Mouse (Mus musculus) stomach, postnatal 0 days (tissue): Measurements from ENCODE around the gene Fbxl4. TPM values are rescaled to one million over a fixed set of nuclear protein-coding genes. Genes with fewer than 3 reads are reported as not detected.

Experiments
- ATAC-seq: fragments of 200-750 bp; cut with Nextera tagmentation; 2 replicates; pipeline ENCODE4 v1.8.0; 2017; ENCODE audit not compliant: low FRiP score, low TSS enrichment
- DNase-seq: peaks from one replicate; pipeline ENCODE4 v3.0.0-alpha.2; 2016; ENCODE audit warnings: low spot score
- H3K27ac ChIP-seq: fragments of 300-500 bp; sonication (generic); replicated peaks from 2 replicates; pipeline ENCODE4 v1.5.1; 2014; ENCODE audit warnings: mild to moderate bottlenecking, control low read depth
- H3K27me3 ChIP-seq: fragments of 300-500 bp; sonication (generic); 2 replicates; pipeline ENCODE4 v1.6.1; 2014; ENCODE audit warnings: low read length; ENCODE audit not compliant: control insufficient read depth, insufficient read depth
- H3K36me3 ChIP-seq: fragments of 300-500 bp; sonication (generic); 2 replicates; pipeline ENCODE4 v1.6.1; 2014; ENCODE audit warnings: low read length, mixed read lengths; ENCODE audit not compliant: control insufficient read depth, insufficient read depth
- H3K4me1 ChIP-seq: fragments of 300-500 bp; sonication (generic); replicated peaks from 2 replicates; pipeline ENCODE4 v1.6.1; 2014; ENCODE audit warnings: antibody characterized with exemption; ENCODE audit not compliant: control insufficient read depth, insufficient read depth
- H3K4me2 ChIP-seq: fragments of 300-500 bp; sonication (generic); replicated peaks from 2 replicates; pipeline ENCODE4 v1.6.1; 2014; ENCODE audit warnings: low read depth, mild to moderate bottlenecking, control low read depth, moderate library complexity
- H3K4me3 ChIP-seq: fragments of 300-500 bp; sonication (generic); 2 replicates; pipeline ENCODE4 v1.5.1; 2014; ENCODE audit warnings: low read depth, low read length, control low read depth
- H3K9ac ChIP-seq: fragments of 300-500 bp; sonication (generic); 2 replicates; pipeline ENCODE4 v1.6.1; 2014; ENCODE audit warnings: mild to moderate bottlenecking, low read length, control low read depth, mixed read lengths
- H3K9me3 ChIP-seq: fragments of 300-500 bp; sonication (generic); 2 replicates; pipeline ENCODE4 v1.6.1; 2016; ENCODE audit warnings: low read length; ENCODE audit not compliant: control insufficient read depth
- CTCF ChIP-seq: IDR thresholded peaks from 2 replicates; pipeline ENCODE4 v1.5.1; 2016; ENCODE audit warnings: antibody characterized with exemption, low read depth, mild to moderate bottlenecking, moderate library complexity
- EP300 ChIP-seq: optimal IDR thresholded peaks from 2 replicates; pipeline ENCODE3; 2016; ENCODE audit warnings: antibody characterized with exemption
- WGBS: fragments of 180-500 bp; shearing (Covaris S2); extraction: QIAGEN DNeasy Blood & Tissue Kit; methylation state at CpG from one replicate; pipeline ENCODE4 v1.1.7; 2014; 5-methylcytosine and 5-hydroxymethylcytosine counted together
- polyA plus RNA-seq: library from polyadenylated mRNA; unstranded; fragments of >200 nt; fragmentation: Nextera tagmentation; extraction: Ambion mirVana; gene quantifications from 2 replicates; pipeline ENCODE4 v1.2.1, GENCODE M21; 2015

The Fbxl4 gene
- polyA plus RNA-seq, 1 experiment from 2014 or later, result 11.5 TPM

DNA sequence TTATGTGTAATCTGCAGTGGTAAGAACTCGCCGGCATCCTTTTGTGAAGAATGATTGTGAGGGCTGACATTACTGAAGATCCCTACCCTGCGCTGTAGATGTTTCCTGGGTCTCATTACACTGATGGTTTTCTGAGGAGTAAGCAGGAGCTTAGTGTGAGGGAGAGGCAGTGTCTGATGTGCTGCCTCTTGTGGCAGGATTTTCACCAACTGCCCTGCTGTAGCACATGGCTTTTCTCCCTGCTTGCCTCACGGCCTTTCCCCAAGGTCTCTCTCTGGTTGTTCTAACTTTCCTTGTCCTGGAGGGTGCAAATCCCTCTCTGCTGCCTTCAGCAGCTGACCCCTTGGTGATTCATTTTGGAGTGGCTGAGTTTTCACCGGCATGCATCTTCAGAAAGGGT, 10.0 kb downstream of the Fbxl4 start:
- no peaks in the 10 kb centered on the region for H3K27me3 ChIP-seq
- no peaks in the 10 kb centered on the region for H3K9me3 ChIP-seq
- H3K4me3 ChIP-seq, result no peak overlapping the region
- DNase-seq (no peak), ATAC-seq (0 out of 2 replicates have a peak, but pooled peaks have one; percentile 35)
- no peak overlapping the region for H3K9ac ChIP-seq
- H3K4me2 ChIP-seq, result no peak overlapping the region
- H3K4me1 ChIP-seq, result no peaks in the 10 kb centered on the region
- 59% methylated on average over 5 of the region's 5 CpGs for WGBS
- H3K27ac ChIP-seq, result no peak overlapping the region
- TF ChIP-seq CTCF (peak; percentile 65), EP300 (no peak)
- H3K36me3 ChIP-seq, result no peaks in the 10 kb centered on the region

DNA sequence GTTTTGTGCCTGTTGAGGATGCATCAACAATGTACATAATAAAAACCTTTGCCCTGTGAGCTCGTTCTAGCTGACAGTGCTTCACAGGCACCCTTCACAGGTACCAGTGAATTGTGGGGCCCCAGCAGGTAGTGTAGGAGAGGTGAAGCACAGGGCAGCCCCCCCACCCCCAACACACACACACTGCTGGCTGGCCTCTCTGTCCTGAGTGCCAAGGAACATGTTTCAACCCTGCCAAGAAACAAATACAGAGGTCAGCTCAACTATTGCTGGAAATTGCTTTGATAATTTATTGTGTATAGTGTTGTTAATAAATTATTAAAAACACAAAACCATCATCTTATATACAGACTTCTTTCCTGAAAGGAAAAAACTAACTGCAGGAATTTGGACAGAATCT, 21.2 kb downstream of the Fbxl4 start:
- H3K27ac ChIP-seq, result no peak overlapping the region
- no peaks in the 10 kb centered on the region for H3K36me3 ChIP-seq
- 26% methylated on average over 1 of the region's 1 CpGs for whole genome bisulfite sequencing
- DNase-seq (no peak), ATAC-seq (no peak)
- no peak for TF ChIP-seq CTCF
- no peaks in the 10 kb centered on the region for H3K4me1 ChIP-seq
- no peak overlapping the region for H3K4me2 ChIP-seq
- no peak overlapping the region for H3K9ac ChIP-seq
- no peaks in the 10 kb centered on the region for H3K27me3 ChIP-seq
- no peak overlapping the region for H3K4me3 ChIP-seq
- no peaks in the 10 kb centered on the region for H3K9me3 ChIP-seq

DNA sequence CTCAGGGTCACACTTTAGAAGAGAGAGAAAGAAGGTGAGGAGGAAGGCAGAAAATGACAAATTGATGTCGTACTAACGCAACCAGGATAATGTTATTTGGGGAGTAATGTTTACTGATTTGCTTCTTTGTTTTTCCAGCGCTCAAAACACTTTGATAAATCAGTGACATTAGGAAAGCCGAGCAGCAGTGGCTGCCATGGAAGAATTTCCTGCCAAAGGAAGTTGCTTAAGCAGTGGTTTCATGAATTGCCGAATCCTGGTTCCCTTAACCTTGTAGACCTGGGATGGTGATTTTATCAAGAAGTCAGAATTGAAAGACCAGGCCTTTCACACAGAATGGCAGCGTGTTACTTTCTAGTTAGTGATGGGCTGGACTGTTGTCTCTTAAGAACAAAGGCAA, 23.3 kb downstream of the Fbxl4 start:
- H3K9me3 ChIP-seq, result no peaks in the 10 kb centered on the region
- H3K9ac ChIP-seq, result no peak overlapping the region
- no peaks in the 10 kb centered on the region for H3K27me3 ChIP-seq
- H3K36me3 ChIP-seq, result no peaks in the 10 kb centered on the region
- no peak overlapping the region for H3K27ac ChIP-seq
- no peak for ATAC-seq
- no peak for DNase-seq
- no peaks in the 10 kb centered on the region for H3K4me1 ChIP-seq
- TF ChIP-seq EP300 (no peak), CTCF (no peak)
- WGBS, result 64% methylated on average over 6 of the region's 6 CpGs
- H3K4me3 ChIP-seq, result no peak overlapping the region
- H3K4me2 ChIP-seq, result no peak overlapping the region

DNA sequence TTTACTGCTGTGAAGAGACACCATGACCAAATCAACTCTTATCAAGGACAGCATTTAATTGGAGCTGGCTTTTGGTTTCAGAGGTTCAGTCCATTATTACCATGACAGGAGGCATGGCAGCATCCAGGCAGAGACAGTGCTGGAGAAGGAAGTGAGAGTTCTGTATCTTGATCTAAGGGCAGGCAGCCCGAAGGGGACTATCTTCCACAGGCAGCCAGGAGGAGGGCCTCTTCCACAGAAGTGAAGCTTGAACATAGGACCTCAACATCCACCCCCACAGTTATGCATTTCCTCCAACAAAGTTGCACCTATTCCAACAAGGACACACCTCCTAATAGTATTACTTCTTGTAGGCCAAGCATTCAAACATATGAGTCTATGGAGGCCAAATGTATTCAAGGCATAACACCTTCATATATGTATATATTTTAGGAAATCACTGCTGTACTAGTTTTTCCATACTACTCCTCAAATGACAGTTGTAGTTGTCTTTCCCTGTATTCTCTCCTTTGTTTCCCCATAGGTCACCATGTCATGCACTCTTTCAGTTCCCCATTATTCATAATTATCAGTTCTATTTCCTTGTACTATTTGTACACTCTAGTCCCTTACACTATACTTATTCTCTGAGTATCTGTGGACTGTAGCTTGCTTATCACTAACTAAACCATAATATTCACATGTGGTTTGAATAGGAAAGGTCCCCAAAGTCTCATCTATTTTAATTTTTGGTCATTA, 26.4 kb downstream of the Fbxl4 start:
- H3K27ac ChIP-seq, result no peak overlapping the region
- WGBS, result 86% methylated on average over 1 of the region's 1 CpGs
- H3K4me3 ChIP-seq, result no peak overlapping the region
- ATAC-seq, result no peak
- no peaks in the 10 kb centered on the region for H3K9me3 ChIP-seq
- no peak overlapping the region for H3K4me2 ChIP-seq
- H3K27me3 ChIP-seq, result no peaks in the 10 kb centered on the region
- no peak for TF ChIP-seq EP300
- no peak for TF ChIP-seq CTCF
- no peaks in the 10 kb centered on the region for H3K36me3 ChIP-seq
- no peak overlapping the region for H3K9ac ChIP-seq
- no peaks in the 10 kb centered on the region for H3K4me1 ChIP-seq
- DNase-seq, result no peak

DNA sequence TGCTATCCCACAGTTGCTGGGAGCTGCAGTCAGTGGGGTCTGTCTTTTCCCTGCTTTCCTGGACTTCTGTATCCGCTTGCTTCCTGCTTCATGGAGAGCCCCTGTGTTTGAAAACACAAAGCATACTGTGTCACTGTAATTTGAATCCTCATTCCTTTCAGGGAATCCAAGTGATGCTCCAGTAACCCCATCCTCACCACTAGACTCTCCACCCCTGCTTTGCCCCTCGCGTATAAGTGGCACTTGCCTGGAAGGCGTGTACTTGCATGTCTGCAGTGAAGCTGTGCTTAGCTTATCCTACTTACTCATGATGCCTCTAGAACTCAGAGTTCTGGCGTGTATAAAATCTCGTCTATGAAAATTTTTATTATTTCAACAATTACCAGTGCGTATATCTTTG, 32.7 kb downstream of the Fbxl4 start:
- Histone ChIP-seq H3K9me3 (no peaks in the 10 kb centered on the region), H3K27me3 (no peaks in the 10 kb centered on the region), H3K9ac (no peak overlapping the region), H3K27ac (no peak overlapping the region), H3K36me3 (no peaks in the 10 kb centered on the region), H3K4me3 (no peak overlapping the region), H3K4me2 (no peak overlapping the region), H3K4me1 (no peaks in the 10 kb centered on the region)
- WGBS, result 55% methylated on average over 7 of the region's 7 CpGs
- no peak for DNase-seq
- TF ChIP-seq EP300 (no peak), CTCF (no peak)
- ATAC-seq, result no peak

DNA sequence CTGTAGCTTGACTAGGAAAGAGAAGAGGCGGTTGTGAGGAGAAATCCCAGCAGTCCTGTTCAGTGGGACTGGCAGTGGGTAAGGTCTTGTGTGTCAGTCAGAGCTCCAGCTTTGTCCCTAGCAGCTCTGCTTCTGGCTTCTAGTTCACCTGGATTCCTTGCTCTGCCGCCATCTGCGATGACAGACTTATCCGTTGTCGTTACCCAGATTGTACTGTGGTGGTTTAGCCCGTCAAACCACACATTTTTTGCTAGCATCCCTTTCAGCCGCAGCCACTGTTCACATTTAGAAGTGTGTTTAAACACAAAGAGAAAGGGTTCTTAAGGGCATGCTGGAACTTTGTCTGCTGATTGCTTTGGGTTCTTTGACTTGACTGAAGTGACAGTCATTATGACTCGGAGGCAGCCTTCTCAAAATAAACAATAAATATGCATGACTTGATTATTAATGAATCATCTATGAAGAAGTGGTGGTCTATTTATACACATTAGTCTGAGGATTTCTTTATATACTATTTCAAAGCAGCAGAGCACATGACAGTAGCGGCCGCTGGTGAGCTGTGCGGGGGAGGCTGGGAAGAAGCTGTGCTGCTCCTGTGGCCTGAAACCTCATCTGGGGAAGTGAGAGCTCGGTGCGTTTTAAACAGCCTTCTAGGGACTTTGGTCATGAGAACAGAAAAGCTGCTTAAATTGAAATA, 35.6 kb downstream of the Fbxl4 start:
- no peaks in the 10 kb centered on the region for H3K27me3 ChIP-seq
- WGBS, result 65% methylated on average over 13 of the region's 13 CpGs
- no peak overlapping the region for H3K9ac ChIP-seq
- H3K4me3 ChIP-seq, result no peak overlapping the region
- no peaks in the 10 kb centered on the region for H3K9me3 ChIP-seq
- no peak overlapping the region for H3K4me2 ChIP-seq
- TF ChIP-seq EP300 (no peak), CTCF (no peak)
- H3K27ac ChIP-seq, result no peak overlapping the region
- no peak for DNase-seq
- no peaks in the 10 kb centered on the region for H3K4me1 ChIP-seq
- no peak for ATAC-seq
- H3K36me3 ChIP-seq, result no peaks in the 10 kb centered on the region
